Mouse (Mus musculus) forebrain, embryonic 12.5 days (tissue): ENCODE measurements around the gene Atmin. TPM values are rescaled to one million over a fixed set of nuclear protein-coding genes. Genes with fewer than 3 reads are reported as not detected.

Source experiments
- ATAC-seq: fragments of 200-750 bp; cut with Nextera tagmentation; 2 replicates; pipeline ENCODE4 v1.8.0; 2017; ENCODE audit warnings: moderate TSS enrichment; ENCODE audit not compliant: low FRiP score
- H3K27ac ChIP-seq: fragments of 300-500 bp; sonication (generic); 2 replicates; pipeline ENCODE4 v1.5.1; 2016; ENCODE audit warnings: mild to moderate bottlenecking
- H3K27me3 ChIP-seq: fragments of 300-500 bp; sonication (generic); 2 replicates; pipeline ENCODE4 v1.6.1; 2016; ENCODE audit warnings: mild to moderate bottlenecking
- H3K36me3 ChIP-seq: fragments of 300-500 bp; sonication (generic); replicated peaks from 2 replicates; pipeline ENCODE4 v1.6.1; 2016; ENCODE audit warnings: mild to moderate bottlenecking
- H3K4me1 ChIP-seq: fragments of 300-500 bp; sonication (generic); 2 replicates; pipeline ENCODE4 v1.6.1; 2016
- H3K4me2 ChIP-seq: fragments of 300-500 bp; sonication (generic); 2 replicates; pipeline ENCODE4 v1.6.1; 2016; ENCODE audit warnings: mild to moderate bottlenecking, moderate library complexity
- H3K4me3 ChIP-seq: fragments of 300-500 bp; sonication (generic); replicated peaks from 2 replicates; pipeline ENCODE4 v1.5.1; 2016; ENCODE audit warnings: mild to moderate bottlenecking
- H3K9ac ChIP-seq: fragments of 300-500 bp; sonication (generic); 2 replicates; pipeline ENCODE4 v1.6.1; 2016; ENCODE audit warnings: mild to moderate bottlenecking
- H3K9me3 ChIP-seq: fragments of 300-500 bp; sonication (generic); 2 replicates; pipeline ENCODE4 v1.6.1; 2016
- WGBS: fragments of 180-500 bp; shearing (Covaris S2); methylation state at CpG from one replicate; pipeline ENCODE4 v1.1.7; 2016; 5-methylcytosine and 5-hydroxymethylcytosine counted together
- polyA plus RNA-seq: library from polyadenylated mRNA; unstranded; fragments of >200 nt; fragmentation: Nextera tagmentation; extraction: Ambion mirVana; gene quantifications from 2 replicates; pipeline ENCODE4 v1.2.1, GENCODE M21; 2016

Gene Atmin
- polyA plus RNA-seq, 1 experiment from 2014 or later = 17.9 TPM

GRCm38 (mm10) chr8:116934976-116935375 is 8.2 kb upstream of the Atmin start:
- no peaks in the 10 kb centered on the region for H3K9me3 ChIP-seq
- no peak overlapping the region for H3K27ac ChIP-seq
- no peak overlapping the region for H3K4me3 ChIP-seq
- peaks cover 73% of the 10 kb centered on the region for H3K36me3 ChIP-seq
- no peaks in the 10 kb centered on the region for H3K4me1 ChIP-seq
- no peak overlapping the region for H3K4me2 ChIP-seq
- WGBS = 93% methylated on average over 4 of the region's 4 CpGs
- H3K9ac ChIP-seq = no peak overlapping the region
- ATAC-seq = no peak
- H3K27me3 ChIP-seq = no peaks in the 10 kb centered on the region

GRCm38 (mm10) chr8:116935506-116935905 is 7.7 kb upstream of the Atmin start:
- ATAC-seq = no peak
- no peak overlapping the region for H3K9ac ChIP-seq
- no peaks in the 10 kb centered on the region for H3K9me3 ChIP-seq
- no peak overlapping the region for H3K4me3 ChIP-seq
- H3K36me3 ChIP-seq = peaks cover 76% of the 10 kb centered on the region
- H3K4me1 ChIP-seq = no peaks in the 10 kb centered on the region
- H3K27me3 ChIP-seq = no peaks in the 10 kb centered on the region
- WGBS = 47% methylated on average over 6 of the region's 6 CpGs
- no peak overlapping the region for H3K27ac ChIP-seq
- no peak overlapping the region for H3K4me2 ChIP-seq

GRCm38 (mm10) chr8:116942284-116943058 is 722 bp upstream of the Atmin start:
- Histone ChIP-seq H3K4me3 (no peak overlapping the region), H3K27ac (no peak overlapping the region), H3K4me1 (peaks cover 24% of the 10 kb centered on the region), H3K9me3 (no peaks in the 10 kb centered on the region), H3K27me3 (no peaks in the 10 kb centered on the region), H3K36me3 (peaks cover 22% of the 10 kb centered on the region), H3K9ac (no peak overlapping the region), H3K4me2 (no peak overlapping the region)
- ATAC-seq = peak; percentile 25; the same call in 1 of the 2 replicates
- 87% methylated on average over 12 of the region's 12 CpGs for WGBS

GRCm38 (mm10) chr8:116943555-116944384 is 577 bp downstream of the Atmin start:
- Histone ChIP-seq H3K9me3 (no peaks in the 10 kb centered on the region), H3K4me2 (peak overlapping the region; percentile 97), H3K27ac (0 out of 2 replicates have a peak overlapping the region, but pooled peaks have one; percentile 36), H3K4me1 (peaks cover 24% of the 10 kb centered on the region), H3K27me3 (no peaks in the 10 kb centered on the region), H3K4me3 (peak overlapping the region; percentile 97), H3K9ac (peak overlapping the region; percentile 91), H3K36me3 (peaks cover 11% of the 10 kb centered on the region; the same call in 1 of the 2 replicates)
- WGBS = under 1% methylated on average over 62 of the region's 62 CpGs
- peak; percentile 78 for ATAC-seq

GRCm38 (mm10) chr8:116944385-116944696 is 1.1 kb downstream of the Atmin start:
- Histone ChIP-seq H3K4me1 (peaks cover 24% of the 10 kb centered on the region), H3K4me2 (peak overlapping the region; percentile 97), H3K9me3 (no peaks in the 10 kb centered on the region), H3K4me3 (peak overlapping the region; percentile 97), H3K27me3 (no peaks in the 10 kb centered on the region), H3K36me3 (peaks cover 11% of the 10 kb centered on the region; the same call in 1 of the 2 replicates), H3K27ac (no peak overlapping the region), H3K9ac (peak overlapping the region; percentile 91)
- ATAC-seq = no peak
- WGBS = 14% methylated on average over 4 of the region's 4 CpGs

GRCm38 (mm10) chr8:116945169-116945910 is 2.1 kb downstream of the Atmin start:
- Histone ChIP-seq H3K9ac (no peak overlapping the region), H3K27me3 (no peaks in the 10 kb centered on the region), H3K4me2 (no peak overlapping the region), H3K27ac (no peak overlapping the region), H3K4me1 (peaks cover 24% of the 10 kb centered on the region), H3K4me3 (no peak overlapping the region), H3K9me3 (no peaks in the 10 kb centered on the region), H3K36me3 (0 out of 2 replicates have a peak, but pooled peaks cover 6% of the 10 kb centered on the region)
- no peak for ATAC-seq
- WGBS = 87% methylated on average over 9 of the region's 9 CpGs

GRCm38 (mm10) chr8:116946268-116946838 is 3.2 kb downstream of the Atmin start:
- Histone ChIP-seq H3K9me3 (no peaks in the 10 kb centered on the region), H3K4me2 (no peak overlapping the region), H3K4me3 (no peak overlapping the region), H3K27me3 (no peaks in the 10 kb centered on the region), H3K36me3 (no peaks in the 10 kb centered on the region), H3K9ac (no peak overlapping the region), H3K4me1 (peaks cover 24% of the 10 kb centered on the region), H3K27ac (no peak overlapping the region)
- no peak for ATAC-seq
- WGBS = 87% methylated on average over 21 of the region's 21 CpGs

GRCm38 (mm10) chr8:116946851-116947250 is 3.7 kb downstream of the Atmin start:
- no peaks in the 10 kb centered on the region for H3K27me3 ChIP-seq
- no peaks in the 10 kb centered on the region for H3K36me3 ChIP-seq
- no peaks in the 10 kb centered on the region for H3K9me3 ChIP-seq
- H3K4me1 ChIP-seq = peaks cover 24% of the 10 kb centered on the region
- H3K9ac ChIP-seq = no peak overlapping the region
- WGBS = 87% methylated on average over 6 of the region's 6 CpGs
- H3K27ac ChIP-seq = no peak overlapping the region
- no peak for ATAC-seq
- no peak overlapping the region for H3K4me3 ChIP-seq
- no peak overlapping the region for H3K4me2 ChIP-seq

GRCm38 (mm10) chr8:116947589-116947988 is 4.4 kb downstream of the Atmin start:
- no peak overlapping the region for H3K4me2 ChIP-seq
- H3K9ac ChIP-seq = no peak overlapping the region
- WGBS = 85% methylated on average over 7 of the region's 7 CpGs
- H3K4me1 ChIP-seq = peaks cover 24% of the 10 kb centered on the region
- H3K27me3 ChIP-seq = no peaks in the 10 kb centered on the region
- no peak overlapping the region for H3K4me3 ChIP-seq
- no peak overlapping the region for H3K27ac ChIP-seq
- no peaks in the 10 kb centered on the region for H3K9me3 ChIP-seq
- ATAC-seq = no peak
- H3K36me3 ChIP-seq = no peaks in the 10 kb centered on the region

GRCm38 (mm10) chr8:116951369-116951768 is 8.2 kb downstream of the Atmin start:
- ATAC-seq = no peak
- Histone ChIP-seq H3K9ac (no peak overlapping the region), H3K27ac (no peak overlapping the region), H3K36me3 (peaks cover 35% of the 10 kb centered on the region), H3K4me2 (no peak overlapping the region), H3K4me1 (0 out of 2 replicates have a peak, but pooled peaks cover 4% of the 10 kb centered on the region), H3K27me3 (no peaks in the 10 kb centered on the region), H3K4me3 (no peak overlapping the region), H3K9me3 (no peaks in the 10 kb centered on the region)
- 80% methylated on average over 5 of the region's 5 CpGs for WGBS

- H3K27ac ChIP-seq = no peak overlapping the region
- no peak for ATAC-seq
- no peaks in the 10 kb centered on the region for H3K9me3 ChIP-seq
- H3K27me3 ChIP-seq = no peaks in the 10 kb centered on the region
- H3K9ac ChIP-seq = no peak overlapping the region
- no peaks in the 10 kb centered on the region for H3K4me1 ChIP-seq
- WGBS = 89% methylated on average over 2 of the region's 2 CpGs
- H3K4me2 ChIP-seq = no peak overlapping the region
- H3K36me3 ChIP-seq = peaks cover 39% of the 10 kb centered on the region
- no peak overlapping the region for H3K4me3 ChIP-seq
These were observed 8.6 kb downstream of the Atmin start for GRCm38 (mm10) chr8:116951778-116952177.

- H3K9me3 ChIP-seq = no peaks in the 10 kb centered on the region
- no peak overlapping the region for H3K9ac ChIP-seq
- no peak for ATAC-seq
- peaks cover 46% of the 10 kb centered on the region for H3K36me3 ChIP-seq
- H3K4me1 ChIP-seq = no peaks in the 10 kb centered on the region
- H3K27me3 ChIP-seq = no peaks in the 10 kb centered on the region
- 93% methylated on average over 8 of the region's 8 CpGs for WGBS
- no peak overlapping the region for H3K4me2 ChIP-seq
- H3K4me3 ChIP-seq = no peak overlapping the region
- no peak overlapping the region for H3K27ac ChIP-seq
These were observed 9.2 kb downstream of the Atmin start for GRCm38 (mm10) chr8:116952428-116952827.
